Mouse (Mus musculus): ENCODE data around the gene Rnls.

DNA sequence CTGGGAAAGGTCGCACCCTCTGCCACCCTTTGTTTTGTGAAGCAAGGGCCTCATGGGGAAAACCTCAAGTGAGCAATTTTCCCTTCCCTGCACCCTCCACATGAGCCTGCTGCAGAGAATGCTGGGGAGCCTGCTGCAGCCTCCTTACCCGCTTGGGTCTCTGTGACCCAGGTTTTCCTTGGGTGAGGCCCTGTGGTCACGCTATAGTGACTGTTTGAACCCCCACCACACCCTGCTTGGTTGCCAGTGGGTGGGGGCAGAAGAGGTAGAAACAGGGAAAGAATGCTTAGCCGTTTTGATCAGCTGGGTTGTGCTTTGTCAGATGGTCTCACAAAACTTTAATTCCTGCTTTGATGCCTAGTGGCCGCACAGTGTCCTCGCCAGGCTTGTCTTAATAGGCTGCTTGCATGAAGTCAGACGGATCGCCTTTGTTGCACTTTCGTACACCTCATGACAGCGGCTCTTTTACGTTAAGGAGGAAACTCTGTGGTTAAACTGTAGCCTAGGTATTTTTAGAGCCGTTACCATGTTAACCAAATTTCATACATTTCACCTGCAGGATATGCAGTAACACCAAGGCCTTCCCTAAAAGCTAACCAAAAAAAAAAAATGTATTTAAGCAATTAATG lies 169.4 kb downstream of the Rnls start:
- TF ChIP-seq CTCF (conservative IDR thresholded peaks at IDR 0.05; ENCODE audit: insufficient read depth, insufficient read length, low read depth, low read length) (no peak), POLR2A (IDR thresholded peaks at IDR 0.05; ENCODE audit: low read depth, low read length) (no peak)

Data from kidney, adult 2 months (tissue).